Mouse (Mus musculus) MEL (cell line): ENCODE measurements around the gene Cdc20.

Experiments used
- CHD1 ChIP-seq: IDR thresholded peaks from 2 replicates; pipeline ENCODE4 v1.6.1; 2012; ENCODE audit warnings: low read depth, mild to moderate bottlenecking, inconsistent platforms, low read length, improper control_type of control experiment
- CHD2 ChIP-seq: IDR thresholded peaks from 2 replicates; pipeline ENCODE4 v1.6.1; 2011; ENCODE audit warnings: low read length, improper control_type of control experiment
- E2F4 ChIP-seq: IDR thresholded peaks from 2 replicates; pipeline ENCODE4 v1.6.1; 2011; ENCODE audit warnings: low read depth, low read length, improper control_type of control experiment, borderline replicate concordance
- EP300 ChIP-seq, 2 experiments: IDR thresholded peaks; 2 replicates each; pipeline ENCODE4 v1.6.1; 2011; ENCODE audit warnings: improper control_type of control experiment in 2 of 2, low read length in 2 of 2, low read depth in 1 of 2, mild to moderate bottlenecking in 1 of 2
- HCFC1 ChIP-seq: IDR thresholded peaks from 2 replicates; pipeline ENCODE4 v1.6.1; 2012; ENCODE audit warnings: low read depth, mild to moderate bottlenecking, inconsistent platforms, low read length, improper control_type of control experiment, moderate library complexity
- MAX ChIP-seq: IDR thresholded peaks from 2 replicates; pipeline ENCODE4 v1.6.1; 2011; ENCODE audit warnings: low read length, improper control_type of control experiment
- MYB ChIP-seq: IDR thresholded peaks from 2 replicates; pipeline ENCODE4 v1.6.1; 2011; ENCODE audit warnings: mild to moderate bottlenecking, low read depth, low read length, improper control_type of control experiment
- POLR2A ChIP-seq, 2 experiments: IDR thresholded peaks; 2 replicates each; pipeline ENCODE4 v1.6.1; 2011 to 2012; ENCODE audit warnings: low read length in 2 of 2, mild to moderate bottlenecking in 2 of 2, control low read depth in 1 of 2, improper control_type of control experiment in 1 of 2, low read depth in 1 of 2, moderate library complexity in 1 of 2; ENCODE audit not compliant: control insufficient read depth in 1 of 2, insufficient read depth in 1 of 2, poor library complexity in 1 of 2
- TCF12 ChIP-seq: IDR thresholded peaks from 2 replicates; pipeline ENCODE4 v1.6.1; 2014; ENCODE audit warnings: low read depth, mild to moderate bottlenecking, inconsistent platforms, low read length, improper control_type of control experiment, moderate library complexity
- ZKSCAN1 ChIP-seq: IDR thresholded peaks from 2 replicates; pipeline ENCODE4 v1.6.1; 2012; ENCODE audit warnings: low read depth, mild to moderate bottlenecking, inconsistent platforms, low read length, improper control_type of control experiment, moderate library complexity

DNA sequence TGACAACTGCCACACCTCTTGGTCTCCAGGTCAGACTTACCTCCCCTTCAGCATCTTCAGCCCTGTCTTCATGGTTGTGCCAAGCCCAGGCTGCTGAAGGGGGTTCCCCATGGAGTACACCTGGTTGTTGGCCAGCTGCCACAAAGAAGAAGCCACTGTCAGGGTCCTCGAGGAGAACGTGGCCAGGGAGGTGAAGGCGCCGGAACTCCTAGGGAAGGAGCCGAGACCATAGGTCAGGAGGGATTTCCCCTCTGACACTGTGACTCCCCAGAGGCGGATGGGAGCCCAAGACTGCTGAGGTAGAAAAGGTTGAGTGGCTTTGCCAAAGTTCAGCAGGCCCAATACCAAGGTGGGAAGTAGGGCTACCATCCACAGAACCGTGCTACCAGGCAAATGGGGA is 53.9 kb downstream of the Cdc20 start:
- no peak for TF ChIP-seq ZKSCAN1
- TF ChIP-seq E2F4 = no peak
- TF ChIP-seq CHD1 = no peak
- no peak for TF ChIP-seq POLR2A (IDR thresholded peaks at IDR 0.05; ENCODE audit: control insufficient read depth in 1 of 2, insufficient read depth in 1 of 2, low read depth in 1 of 2, low read length in 2 of 2, poor library complexity in 1 of 2)
- no peak for TF ChIP-seq TCF12
- no peak for TF ChIP-seq EP300 (IDR thresholded peaks at IDR 0.05; ENCODE audit: low read depth in 1 of 2, low read length in 2 of 2)
- no peak for TF ChIP-seq MYB
- TF ChIP-seq HCFC1 = no peak
- no peak for TF ChIP-seq CHD2
- no peak for TF ChIP-seq MAX
